Mouse (Mus musculus): ENCODE results near the gene Ltbp2. TPM values are rescaled to one million over a fixed set of nuclear protein-coding genes. Genes with fewer than 3 reads are reported as not detected.

Gene Ltbp2
- total RNA-seq, 2 experiments from 2014 or later: 11.4 to 13.6 TPM

GRCm38 (mm10) chr12:84805228-84805842 lies 71.0 kb downstream of the Ltbp2 start:
- peak; percentile 50 for DNase-seq

GRCm38 (mm10) chr12:84802625-84803024 lies 73.7 kb downstream of the Ltbp2 start:
- no peak for DNase-seq

GRCm38 (mm10) chr12:84801532-84802110 lies 74.7 kb downstream of the Ltbp2 start:
- peak; percentile 55 for DNase-seq

GRCm38 (mm10) chr12:84800419-84800818 lies 75.9 kb downstream of the Ltbp2 start:
- peak; percentile 72 for DNase-seq

- no peak for DNase-seq
These were observed 77.2 kb downstream of the Ltbp2 start for GRCm38 (mm10) chr12:84799086-84799485.

- DNase-seq: no peak
These were observed 81.7 kb downstream of the Ltbp2 start for GRCm38 (mm10) chr12:84794647-84795046.

- DNase-seq: no peak
These were observed 83.7 kb downstream of the Ltbp2 start for GRCm38 (mm10) chr12:84792629-84793028.

GRCm38 (mm10) chr12:84790853-84791252 lies 85.5 kb downstream of the Ltbp2 start:
- peak; percentile 18 for DNase-seq

- no peak for DNase-seq
These were observed 90.2 kb downstream of the Ltbp2 start for GRCm38 (mm10) chr12:84786091-84786490.

GRCm38 (mm10) chr12:84784604-84785381 lies 91.5 kb downstream of the Ltbp2 start:
- peak; percentile 95 for DNase-seq

- no peak for DNase-seq
These were observed 100.1 kb downstream of the Ltbp2 start for GRCm38 (mm10) chr12:84776229-84776628.

- DNase-seq: peak; percentile 75
These were observed 102.0 kb downstream of the Ltbp2 start for GRCm38 (mm10) chr12:84774376-84774775.

GRCm38 (mm10) chr12:84773476-84773875 lies 102.9 kb downstream of the Ltbp2 start:
- DNase-seq: no peak

GRCm38 (mm10) chr12:84772726-84773441 lies 103.4 kb downstream of the Ltbp2 start, which contains the start of the genes Npc2 and Isca2:
Npc2 (minus strand) TSS chr12:84773152.
Isca2 (plus strand) TSS chr12:84773251.
- peak; percentile 98 for DNase-seq

GRCm38 (mm10) chr12:84771981-84772520 lies 104.3 kb downstream of the Ltbp2 start:
- DNase-seq: no peak

- DNase-seq: no peak
These were observed 106.7 kb downstream of the Ltbp2 start for GRCm38 (mm10) chr12:84769624-84770023.

- DNase-seq: no peak
These were observed 108.8 kb downstream of the Ltbp2 start for GRCm38 (mm10) chr12:84767510-84767909.

GRCm38 (mm10) chr12:84766113-84766735 lies 110.1 kb downstream of the Ltbp2 start:
- DNase-seq: no peak

- DNase-seq: no peak
These were observed 110.8 kb downstream of the Ltbp2 start for GRCm38 (mm10) chr12:84765506-84765905.

GRCm38 (mm10) chr12:84764756-84765155 lies 111.6 kb downstream of the Ltbp2 start:
- no peak for DNase-seq

GRCm38 (mm10) chr12:84763577-84764218 lies 112.6 kb downstream of the Ltbp2 start:
- DNase-seq: no peak

Data from adrenal gland, postnatal 10 days (tissue).